Mouse (Mus musculus) forebrain, embryonic 14.5 days (tissue): ENCODE data around the gene Cacna1i. TPM values are rescaled to one million over a fixed set of nuclear protein-coding genes. Genes with fewer than 3 reads are reported as not detected.

ENCODE experiments used
- ATAC-seq: fragments of 200-750 bp; cut with Nextera tagmentation; 2 replicates; pipeline ENCODE4 v1.8.0; 2017; ENCODE audit warnings: mild to moderate bottlenecking, moderate library complexity
- DNase-seq: peaks from one replicate; pipeline ENCODE4 v3.0.0-alpha.2; 2015; ENCODE audit warnings: low spot score
- H3K27ac ChIP-seq: fragments of 300-500 bp; sonication (generic); 2 replicates; pipeline ENCODE4 v1.5.1; 2014; ENCODE audit warnings: low read depth, mild to moderate bottlenecking, control low read depth, low read length, moderate library complexity
- H3K27me3 ChIP-seq: fragments of 300-500 bp; sonication (generic); replicated peaks from 2 replicates; pipeline ENCODE4 v1.6.1; 2014; ENCODE audit warnings: low read length, control low read depth, mixed read lengths; ENCODE audit not compliant: control insufficient read depth, insufficient read depth
- H3K36me3 ChIP-seq: fragments of 300-500 bp; sonication (generic); 2 replicates; pipeline ENCODE4 v1.6.1; 2014; ENCODE audit warnings: low read length, control low read depth; ENCODE audit not compliant: control insufficient read depth, insufficient read depth
- H3K4me1 ChIP-seq: fragments of 300-500 bp; sonication (generic); 2 replicates; pipeline ENCODE4 v1.6.1; 2014; ENCODE audit warnings: antibody characterized with exemption, low read length, control low read depth; ENCODE audit not compliant: control insufficient read depth, insufficient read depth
- H3K4me2 ChIP-seq: fragments of 300-500 bp; sonication (generic); 2 replicates; pipeline ENCODE4 v1.6.1; 2014; ENCODE audit warnings: mild to moderate bottlenecking, control low read depth, low read length
- H3K4me3 ChIP-seq: fragments of 300-500 bp; sonication (generic); 2 replicates; pipeline ENCODE4 v1.5.1; 2014; ENCODE audit warnings: low read depth, low read length, control low read depth
- H3K9ac ChIP-seq: fragments of 300-500 bp; sonication (generic); 2 replicates; pipeline ENCODE4 v1.6.1; 2014; ENCODE audit warnings: mild to moderate bottlenecking, low read length, control low read depth, moderate library complexity
- H3K9me3 ChIP-seq: fragments of 300-500 bp; sonication (generic); replicated peaks from 2 replicates; pipeline ENCODE4 v1.6.1; 2016; ENCODE audit warnings: low read length, control low read depth, mixed read lengths; ENCODE audit not compliant: control insufficient read depth
- WGBS: fragments of 180-500 bp; shearing (Covaris S2); extraction: QIAGEN DNeasy Blood & Tissue Kit; methylation state at CpG from one replicate; pipeline ENCODE4 v1.1.7; 2014; 5-methylcytosine and 5-hydroxymethylcytosine counted together
- polyA plus RNA-seq: library from polyadenylated mRNA; unstranded; fragments of >200 nt; fragmentation: Nextera tagmentation; extraction: Ambion mirVana; gene quantifications from 2 replicates; pipeline ENCODE4 v1.2.1, GENCODE M21; 2014

Cacna1i gene
- polyA plus RNA-seq, 1 experiment from 2014 or later: 0.46 TPM

DNA sequence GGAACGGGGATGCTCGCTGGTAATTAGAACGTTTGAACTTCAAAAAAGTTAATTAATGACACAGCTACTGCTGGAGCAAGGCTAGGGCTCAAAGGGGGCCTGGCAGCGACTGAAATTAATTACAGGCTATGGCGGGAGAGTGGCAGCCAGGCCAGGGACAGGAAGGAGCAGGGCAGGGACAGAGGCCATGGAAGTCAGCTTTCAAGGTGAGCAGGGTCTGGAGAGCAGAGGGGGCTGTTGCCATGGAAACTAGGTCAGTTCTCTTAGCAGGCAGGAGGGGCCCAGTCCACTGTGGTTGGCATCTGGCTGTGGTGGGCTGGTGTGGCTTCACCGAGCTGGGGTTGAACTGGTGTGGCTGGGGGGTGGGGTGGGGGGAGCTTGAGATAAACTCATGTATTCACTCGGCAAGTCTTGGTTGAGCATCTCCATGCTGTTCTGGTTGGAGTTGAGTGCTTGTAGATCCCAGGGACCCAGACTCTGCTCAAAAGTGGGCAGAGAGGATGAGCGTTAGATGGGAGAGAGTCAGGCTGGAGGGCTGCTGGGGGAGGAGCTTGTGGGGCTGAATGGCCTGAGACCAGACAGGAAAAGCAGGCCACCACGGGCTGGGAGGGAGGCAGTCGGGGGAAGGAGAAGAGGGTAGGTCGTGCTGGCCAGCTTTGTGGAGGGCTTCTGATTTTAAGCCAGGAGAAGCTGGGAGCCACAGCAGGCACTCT lies 31.7 kb downstream of the Cacna1i start:
- Histone ChIP-seq H3K27ac (no peak overlapping the region), H3K9ac (no peak overlapping the region), H3K4me3 (no peak overlapping the region), H3K4me1 (peaks cover 6% of the 10 kb centered on the region; the same call in 1 of the 2 replicates), H3K36me3 (no peaks in the 10 kb centered on the region), H3K9me3 (no peaks in the 10 kb centered on the region), H3K4me2 (no peak overlapping the region), H3K27me3 (no peaks in the 10 kb centered on the region)
- 6% methylated on average over 11 of the region's 11 CpGs for WGBS
- DNase-seq (peak; percentile 38), ATAC-seq (no peak)

GRCm38 (mm10) chr15:80319315-80319714 lies 32.3 kb downstream of the Cacna1i start:
- H3K27ac ChIP-seq: no peak overlapping the region
- 65% methylated on average over 2 of the region's 2 CpGs for WGBS
- H3K36me3 ChIP-seq: no peaks in the 10 kb centered on the region
- no peak overlapping the region for H3K4me2 ChIP-seq
- no peak for DNase-seq
- no peak overlapping the region for H3K4me3 ChIP-seq
- H3K9ac ChIP-seq: no peak overlapping the region
- no peak for ATAC-seq
- no peaks in the 10 kb centered on the region for H3K27me3 ChIP-seq
- H3K4me1 ChIP-seq: peaks cover 6% of the 10 kb centered on the region; the same call in 1 of the 2 replicates
- no peaks in the 10 kb centered on the region for H3K9me3 ChIP-seq

DNA sequence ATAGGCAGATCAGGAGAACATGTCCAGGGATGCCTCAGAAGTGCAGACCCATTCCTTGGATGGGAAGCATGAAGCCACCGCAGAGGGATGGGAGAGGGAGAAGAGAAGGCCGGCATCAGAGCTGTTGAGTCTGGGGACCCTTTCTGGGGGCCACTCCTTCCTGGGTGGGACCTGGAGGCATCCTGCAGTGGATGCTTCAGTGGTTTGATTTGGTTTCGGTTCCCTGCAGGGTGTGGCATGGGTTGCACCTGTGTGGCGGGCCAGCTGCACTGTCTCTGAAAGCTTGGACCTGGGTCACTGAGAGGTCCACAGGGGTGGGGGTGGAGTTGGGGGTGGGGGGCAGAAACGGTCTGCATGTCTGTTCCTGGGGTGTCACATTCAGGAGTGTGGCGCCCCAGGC lies 32.9 kb downstream of the Cacna1i start:
- no peak overlapping the region for H3K4me3 ChIP-seq
- no peak for ATAC-seq
- no peak for DNase-seq
- H3K9ac ChIP-seq: no peak overlapping the region
- 81% methylated on average over 6 of the region's 6 CpGs for WGBS
- H3K27ac ChIP-seq: no peak overlapping the region
- H3K36me3 ChIP-seq: no peaks in the 10 kb centered on the region
- H3K27me3 ChIP-seq: no peaks in the 10 kb centered on the region
- no peak overlapping the region for H3K4me2 ChIP-seq
- H3K9me3 ChIP-seq: no peaks in the 10 kb centered on the region
- H3K4me1 ChIP-seq: peaks cover 6% of the 10 kb centered on the region; the same call in 1 of the 2 replicates

- Histone ChIP-seq H3K27me3 (no peaks in the 10 kb centered on the region), H3K27ac (no peak overlapping the region), H3K9ac (no peak overlapping the region), H3K4me1 (no peaks in the 10 kb centered on the region), H3K4me2 (no peak overlapping the region), H3K9me3 (no peaks in the 10 kb centered on the region), H3K36me3 (no peaks in the 10 kb centered on the region), H3K4me3 (no peak overlapping the region)
- DNase-seq (no peak), ATAC-seq (no peak)
- WGBS: 87% methylated on average over 2 of the region's 2 CpGs
Observed at GRCm38 (mm10) chr15:80325207-80325606, 38.2 kb downstream of the Cacna1i start.

DNA sequence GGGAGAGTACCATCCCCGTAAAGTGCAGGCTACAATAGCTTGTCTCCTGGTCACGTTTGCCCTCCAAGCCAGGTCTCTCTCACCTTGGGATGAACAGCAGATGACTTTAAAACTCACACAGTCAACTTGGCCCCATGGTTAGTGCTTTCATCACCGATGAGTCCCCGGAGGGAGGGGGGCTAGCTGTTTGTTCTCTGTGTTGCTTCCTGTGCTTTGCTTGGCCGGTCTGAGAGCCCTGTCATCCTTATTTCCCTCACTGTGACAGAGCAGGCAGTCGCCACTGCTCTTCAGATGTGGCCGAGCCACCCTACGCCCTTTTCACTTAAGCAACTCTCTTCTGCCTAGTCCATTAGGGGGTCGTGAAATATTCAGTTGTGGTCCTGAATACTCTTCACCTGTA lies 38.7 kb downstream of the Cacna1i start:
- H3K27me3 ChIP-seq: no peaks in the 10 kb centered on the region
- no peak overlapping the region for H3K9ac ChIP-seq
- no peak overlapping the region for H3K27ac ChIP-seq
- DNase-seq (no peak), ATAC-seq (no peak)
- H3K4me3 ChIP-seq: no peak overlapping the region
- no peaks in the 10 kb centered on the region for H3K9me3 ChIP-seq
- H3K4me2 ChIP-seq: no peak overlapping the region
- H3K4me1 ChIP-seq: no peaks in the 10 kb centered on the region
- H3K36me3 ChIP-seq: no peaks in the 10 kb centered on the region
- WGBS: 82% methylated on average over 9 of the region's 9 CpGs

- no peaks in the 10 kb centered on the region for H3K36me3 ChIP-seq
- H3K27me3 ChIP-seq: no peaks in the 10 kb centered on the region
- DNase-seq (no peak), ATAC-seq (no peak)
- no peaks in the 10 kb centered on the region for H3K9me3 ChIP-seq
- H3K9ac ChIP-seq: no peak overlapping the region
- no peak overlapping the region for H3K27ac ChIP-seq
- WGBS: 90% methylated on average over 4 of the region's 4 CpGs
- no peaks in the 10 kb centered on the region for H3K4me1 ChIP-seq
- no peak overlapping the region for H3K4me2 ChIP-seq
- H3K4me3 ChIP-seq: no peak overlapping the region
Observed at GRCm38 (mm10) chr15:80326947-80327346, 39.9 kb downstream of the Cacna1i start.

DNA sequence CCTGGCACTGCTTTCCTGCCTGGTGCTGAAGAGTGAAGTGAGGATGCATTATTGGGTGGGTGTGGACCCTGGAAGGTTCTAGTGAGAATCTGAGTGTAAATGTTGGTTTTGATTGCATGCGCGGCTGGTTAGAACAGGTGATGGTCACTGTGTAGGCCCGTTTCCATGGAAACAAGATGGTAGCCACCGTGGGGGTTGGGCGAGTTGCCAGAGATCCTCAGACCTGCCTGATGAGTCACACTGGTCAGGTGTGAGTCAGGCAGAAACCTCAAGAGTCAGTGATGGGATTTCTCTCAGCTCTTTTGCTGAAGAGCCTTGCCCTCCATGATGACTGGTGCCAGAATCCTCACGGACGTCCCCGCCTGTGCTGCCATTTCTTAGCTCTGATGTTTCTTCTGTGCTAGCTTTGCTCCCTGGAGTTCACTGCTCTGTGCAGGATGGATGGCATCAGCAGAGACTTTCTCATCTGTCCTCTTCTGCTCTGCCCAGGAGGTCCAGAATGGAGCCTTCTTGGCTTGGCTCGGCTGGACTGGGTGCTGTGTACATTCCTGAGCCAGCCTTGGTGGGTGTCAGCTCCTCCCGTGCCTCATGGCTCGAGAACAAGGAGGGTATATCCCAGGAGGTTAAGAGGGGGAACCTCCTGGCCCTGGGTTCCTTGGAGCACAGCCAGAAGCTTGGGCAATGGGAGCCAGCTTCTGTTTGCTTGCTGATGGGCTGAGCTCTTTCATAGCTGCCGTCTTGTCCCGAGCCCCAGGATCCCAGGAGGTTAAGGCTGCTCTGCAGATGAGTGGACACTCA lies 40.9 kb downstream of the Cacna1i start:
- Histone ChIP-seq H3K36me3 (no peaks in the 10 kb centered on the region), H3K4me2 (no peak overlapping the region), H3K4me3 (no peak overlapping the region), H3K4me1 (no peaks in the 10 kb centered on the region), H3K27me3 (no peaks in the 10 kb centered on the region), H3K9me3 (no peaks in the 10 kb centered on the region), H3K9ac (no peak overlapping the region), H3K27ac (no peak overlapping the region)
- WGBS: 84% methylated on average over 13 of the region's 13 CpGs
- DNase-seq (no peak), ATAC-seq (no peak)

DNA sequence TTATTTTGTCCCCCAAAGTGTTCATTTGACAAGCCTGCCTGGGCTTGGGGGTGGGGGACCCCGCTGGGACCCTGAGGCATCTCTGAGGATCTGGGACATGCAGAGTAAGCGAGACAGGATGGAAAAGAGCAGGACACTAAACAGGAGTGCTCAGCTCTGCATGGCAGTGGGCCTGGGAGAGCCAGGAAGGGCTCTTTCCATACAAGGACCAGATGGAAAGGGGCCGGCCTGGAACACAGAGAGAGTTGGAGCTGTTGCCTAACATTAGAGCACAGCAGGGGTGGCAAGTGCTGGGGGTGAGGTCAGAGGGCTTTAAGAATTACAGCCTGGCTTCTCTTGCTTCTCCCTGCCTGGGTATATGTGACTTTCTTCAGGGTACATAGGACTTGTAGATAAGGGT lies 43.2 kb downstream of the Cacna1i start:
- Histone ChIP-seq H3K4me3 (no peak overlapping the region), H3K9me3 (no peaks in the 10 kb centered on the region), H3K9ac (no peak overlapping the region), H3K27ac (no peak overlapping the region), H3K4me2 (no peak overlapping the region), H3K27me3 (no peaks in the 10 kb centered on the region), H3K4me1 (no peaks in the 10 kb centered on the region), H3K36me3 (no peaks in the 10 kb centered on the region)
- WGBS: 65% methylated on average over 3 of the region's 3 CpGs
- no peak for ATAC-seq
- DNase-seq: no peak

DNA sequence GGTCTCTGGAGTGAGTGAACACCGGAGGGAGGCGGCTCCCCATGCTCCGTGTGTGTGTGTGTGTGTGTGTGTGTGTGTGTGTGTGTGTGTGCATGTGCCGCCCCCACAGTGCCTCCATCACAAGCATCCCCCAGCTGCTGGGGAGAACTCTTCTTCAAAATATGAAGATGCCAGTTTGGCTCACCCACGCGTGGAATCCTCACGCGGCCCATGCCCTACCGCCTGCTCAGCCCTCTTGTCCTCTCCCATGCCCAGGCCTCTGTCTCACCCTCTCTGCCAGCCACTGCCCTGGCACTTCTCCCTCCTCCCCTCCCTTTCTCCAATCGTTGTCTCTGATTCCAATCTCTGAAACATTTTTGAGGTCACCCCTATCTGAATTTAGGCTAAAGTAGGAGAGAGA lies 47.7 kb downstream of the Cacna1i start:
- Histone ChIP-seq H3K4me1 (no peaks in the 10 kb centered on the region), H3K36me3 (no peaks in the 10 kb centered on the region), H3K27ac (no peak overlapping the region), H3K9ac (no peak overlapping the region), H3K27me3 (no peaks in the 10 kb centered on the region), H3K4me2 (no peak overlapping the region), H3K4me3 (no peak overlapping the region), H3K9me3 (no peaks in the 10 kb centered on the region)
- no peak for DNase-seq
- ATAC-seq: no peak
- WGBS: 85% methylated on average over 10 of the region's 10 CpGs
